Mouse (Mus musculus): ENCODE data around the gene Acad12. TPM values are rescaled to one million over a fixed set of nuclear protein-coding genes. Genes with fewer than 3 reads are reported as not detected.

The Acad12 gene
- total RNA-seq, 2 experiments from 2014 or later, result 64.8 to 73.6 TPM

DNA sequence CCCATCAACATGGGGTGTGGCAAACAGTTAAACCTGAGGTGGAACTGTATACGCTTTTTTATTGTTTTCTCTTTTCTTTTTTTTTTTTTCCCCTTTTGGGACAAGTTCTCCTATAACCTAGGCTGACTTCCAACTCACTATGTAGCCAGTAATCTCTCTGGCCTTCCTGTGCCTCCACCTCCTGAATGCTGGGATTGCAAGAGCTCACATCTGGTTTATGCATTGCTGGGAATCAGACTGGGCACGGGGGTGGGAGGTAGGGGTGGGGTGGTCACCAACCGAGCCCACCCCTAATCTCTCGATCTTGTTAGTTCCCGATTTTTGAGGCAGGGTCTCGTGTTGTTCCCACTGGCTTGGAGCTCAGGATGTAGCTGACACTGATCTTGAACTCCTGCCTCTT, 28.8 kb downstream of the Acad12 start:
- DNase-seq, result no peak
- intact Hi-C loops (cut with DNase I), result no loop called here

DNA sequence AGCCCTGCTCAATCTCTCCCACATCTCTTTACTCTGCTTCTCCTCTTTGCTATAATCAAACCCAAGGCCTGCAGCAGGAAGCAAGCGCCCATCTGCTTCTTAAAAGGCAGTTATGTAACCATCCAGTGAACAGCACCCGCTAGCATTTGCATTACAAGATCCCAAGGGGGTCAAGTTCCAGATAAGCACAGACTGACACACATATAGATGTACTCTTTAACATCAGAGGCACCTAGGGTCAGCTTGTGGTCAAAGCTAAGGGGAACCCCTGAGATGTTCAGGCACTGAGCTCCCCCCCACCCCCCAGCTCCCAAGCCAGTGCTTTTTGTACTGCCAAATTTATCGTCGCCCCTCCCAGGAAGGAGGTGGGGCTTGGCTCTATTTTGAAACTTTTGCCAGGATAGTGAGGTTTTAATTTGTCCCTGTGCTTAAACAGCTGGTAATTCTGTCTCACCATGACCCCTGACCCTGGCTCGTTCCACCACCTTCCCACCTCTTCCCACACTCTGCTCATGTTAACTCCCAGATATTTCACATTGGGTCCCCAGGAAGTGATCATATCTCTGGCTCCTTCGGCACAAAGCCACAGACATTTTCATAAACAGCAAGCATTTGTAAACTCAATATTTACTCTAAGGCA, 32.2 kb downstream of the Acad12 start:
- DNase-seq, result peak; percentile 62 to 74
- intact Hi-C loops (cut with DNase I), result no loop called here

DNA sequence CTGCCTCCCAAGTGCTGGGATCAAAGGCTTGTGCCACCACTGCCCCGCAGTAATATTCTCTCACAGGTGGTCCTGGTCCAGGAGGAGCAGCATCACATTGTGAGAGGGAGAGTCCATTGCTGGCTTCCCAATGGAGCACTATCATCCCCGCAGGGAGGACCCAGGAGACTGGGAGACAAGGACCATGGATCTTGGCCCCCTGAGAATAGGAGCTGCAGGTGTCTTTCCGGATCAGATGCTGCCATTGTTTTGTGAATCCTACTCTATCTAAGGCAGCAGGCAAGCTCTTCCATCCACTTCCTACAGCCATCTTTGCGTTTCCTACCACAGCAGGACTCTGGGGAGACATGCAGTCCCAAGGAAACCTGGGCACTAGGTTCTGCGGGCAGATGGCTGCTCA, 33.0 kb downstream of the Acad12 start:
- intact Hi-C loops (cut with DNase I), result no loop called here
- no peak for DNase-seq

DNA sequence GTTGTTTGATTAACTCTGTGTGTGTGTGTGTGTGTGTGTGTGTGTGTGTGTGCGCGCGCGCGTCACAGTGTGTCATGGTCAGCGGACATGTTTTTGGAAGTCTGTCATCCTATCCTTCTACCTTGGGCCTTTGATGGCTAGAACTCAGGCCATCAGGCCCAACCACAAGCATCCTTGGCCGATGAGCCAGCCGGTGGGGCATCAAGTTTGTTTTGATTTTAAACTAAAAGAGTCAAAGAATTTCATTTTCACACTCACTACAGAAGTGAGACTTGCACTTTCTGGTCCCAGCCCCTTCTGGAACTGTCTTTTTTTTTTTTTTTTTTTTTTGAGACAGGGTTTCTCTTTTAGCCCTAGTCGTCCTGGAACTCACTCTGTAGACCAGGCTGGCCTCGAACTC, 33.7 kb downstream of the Acad12 start:
- no peak for DNase-seq
- intact Hi-C loops (cut with DNase I), result no loop called here

DNA sequence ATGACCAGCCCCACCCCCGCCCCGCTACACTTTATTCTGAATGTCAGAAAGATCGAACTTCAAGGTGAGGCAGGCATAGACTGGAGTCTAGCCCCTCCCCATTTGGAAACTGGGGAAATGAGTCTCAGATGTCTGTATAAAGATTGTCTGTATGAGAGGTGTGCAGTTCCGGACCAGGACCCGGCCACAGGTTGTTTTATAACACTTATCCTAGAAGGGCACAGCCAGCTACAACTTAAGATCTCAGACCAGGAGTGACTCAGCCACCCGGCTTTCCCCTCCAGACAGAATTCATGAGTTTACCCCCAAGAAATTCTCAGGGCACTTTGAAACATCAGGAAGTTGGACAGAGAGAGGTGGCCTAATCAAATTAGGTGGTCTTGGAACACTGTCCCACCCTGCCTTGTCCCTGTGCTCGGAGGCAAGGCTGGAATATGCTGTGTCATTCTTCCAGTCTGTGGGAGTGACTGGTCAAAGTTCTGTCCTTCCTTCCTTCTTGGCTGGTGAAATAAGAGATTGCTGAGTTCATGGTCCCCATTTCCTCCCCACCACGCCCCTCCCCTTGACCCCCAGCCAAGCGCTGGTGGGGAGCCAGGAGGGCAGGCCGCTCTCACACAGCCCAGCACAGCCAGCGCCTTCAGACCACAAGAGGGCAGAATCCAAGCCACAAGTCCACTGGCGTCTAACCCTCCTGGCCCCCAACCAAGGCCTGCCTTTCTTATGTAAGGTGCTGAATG, 34.8 kb downstream of the Acad12 start:
- DNase-seq, result peak; percentile 96 to 97
- intact Hi-C loops (cut with DNase I), result loop anchor here (1.0 to 2.0 kb wide), 2 partner anchors 18 to 19 kb away; no protein-coding TSS in a partner anchor

DNA sequence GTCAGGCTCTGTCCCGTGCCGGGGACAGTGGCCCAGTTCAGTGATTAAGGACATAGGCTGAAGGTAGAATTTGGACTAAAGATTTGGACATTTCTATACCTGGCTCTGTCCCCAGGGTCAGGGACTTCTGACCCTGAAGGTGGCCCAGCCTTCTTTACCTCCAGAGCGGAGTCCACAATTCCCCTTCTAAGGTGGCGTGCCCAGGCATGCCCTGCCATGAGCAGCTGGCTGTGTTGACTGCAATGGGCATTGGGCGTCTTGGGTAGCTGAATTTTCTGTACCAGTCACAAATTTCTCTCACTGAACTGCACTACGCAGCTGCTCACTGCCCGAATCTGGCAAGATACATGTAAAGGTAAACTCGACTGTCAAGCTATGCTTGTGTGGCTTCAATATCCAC, 36.8 kb downstream of the Acad12 start:
- intact Hi-C loops (cut with DNase I), result loop anchor here (2.0 kb wide), 1 partner anchor 17 kb away; no protein-coding TSS in a partner anchor
- no peak for DNase-seq

DNA sequence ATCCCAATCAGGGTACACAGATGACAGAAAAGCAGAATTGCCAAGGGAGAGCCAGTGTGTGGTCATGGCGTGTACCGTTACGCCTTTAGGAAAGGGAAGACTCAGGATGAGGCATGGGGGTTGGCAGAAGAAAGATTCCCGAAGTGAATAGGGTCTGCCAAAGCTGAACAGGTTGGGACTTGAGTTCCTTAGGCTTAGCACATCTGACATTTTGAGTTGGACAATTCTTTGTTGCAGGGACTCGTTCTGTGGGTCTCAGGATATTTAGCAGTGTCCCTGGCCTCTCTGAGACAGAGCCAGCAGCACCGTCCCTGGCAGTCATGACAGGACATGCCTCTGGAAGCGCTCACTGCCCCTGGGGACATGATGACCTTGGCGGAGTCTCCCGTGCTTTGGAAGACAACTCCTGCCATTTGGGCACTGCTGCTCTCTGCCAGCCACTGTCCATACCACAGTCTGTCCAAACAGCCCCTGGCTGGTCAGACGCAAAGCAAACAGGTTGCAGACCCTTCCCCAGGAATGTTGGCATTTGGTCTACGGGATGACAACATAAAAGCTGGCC, 41.7 kb downstream of the Acad12 start:
- intact Hi-C loops (cut with DNase I), result no loop called here
- peak in 1 of 2 experiments; percentile 51 for DNase-seq

DNA sequence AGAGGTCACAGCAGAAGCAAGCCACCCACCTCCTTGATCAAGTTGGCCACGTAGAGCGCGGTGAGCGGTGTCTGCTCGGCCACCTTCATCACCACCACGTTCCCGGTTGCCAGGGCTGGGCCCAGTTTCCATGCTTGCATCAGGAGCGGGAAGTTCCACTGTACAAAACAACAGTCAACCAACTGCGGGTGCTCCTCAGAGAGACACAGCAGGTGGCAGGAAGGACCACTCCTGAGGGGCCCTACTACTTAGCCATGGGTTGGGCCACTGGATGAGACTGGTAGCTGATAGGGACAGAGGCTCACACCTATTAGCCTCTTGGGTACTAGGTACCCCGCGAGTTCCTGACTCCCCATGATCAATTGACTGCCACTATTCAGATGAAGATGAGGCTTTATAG, 42.9 kb downstream of the Acad12 start:
- DNase-seq, result no peak
- intact Hi-C loops (cut with DNase I), result no loop called here

DNA sequence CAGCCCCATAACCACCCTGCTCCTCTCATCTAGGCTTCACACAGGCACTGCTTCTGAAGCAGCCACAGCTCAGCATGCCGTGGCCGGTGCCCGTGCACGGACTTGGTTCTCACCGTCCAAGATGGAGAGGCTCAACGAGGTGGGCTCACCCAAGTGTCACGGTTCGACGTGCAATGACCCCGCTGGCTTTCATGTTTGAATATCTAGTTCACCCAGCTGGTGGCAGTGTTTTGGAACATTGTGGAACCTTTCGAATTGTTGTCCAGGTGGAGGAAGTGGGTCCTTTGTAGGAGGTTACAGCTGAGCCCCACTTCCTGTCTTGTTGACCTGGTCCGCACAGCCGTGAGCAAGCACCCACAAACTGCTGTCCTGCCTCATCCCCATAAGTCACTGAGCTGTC, 44.6 kb downstream of the Acad12 start:
- intact Hi-C loops (cut with DNase I), result no loop called here
- DNase-seq, result no peak

DNA sequence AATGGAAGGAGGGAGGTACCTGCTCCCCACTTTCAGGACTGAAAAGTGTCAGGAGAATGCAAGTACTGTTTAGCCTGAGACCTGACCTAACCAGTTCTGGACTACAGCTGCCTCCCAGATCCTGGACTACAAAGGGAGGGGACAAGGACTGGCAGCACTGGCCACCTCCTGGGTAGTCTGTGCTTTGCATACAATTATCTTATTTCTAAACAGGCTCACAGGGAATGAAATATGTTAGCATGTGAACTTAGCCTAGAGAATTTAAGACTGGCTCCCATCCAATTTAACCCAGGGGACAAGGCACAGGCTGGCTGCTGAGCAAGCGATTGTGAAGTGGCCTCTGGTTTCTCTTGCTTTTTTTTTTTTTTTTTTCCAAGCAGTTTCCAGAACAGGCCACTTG, 48.0 kb downstream of the Acad12 start:
- intact Hi-C loops (cut with DNase I), result no loop called here
- DNase-seq, result no peak

DNA sequence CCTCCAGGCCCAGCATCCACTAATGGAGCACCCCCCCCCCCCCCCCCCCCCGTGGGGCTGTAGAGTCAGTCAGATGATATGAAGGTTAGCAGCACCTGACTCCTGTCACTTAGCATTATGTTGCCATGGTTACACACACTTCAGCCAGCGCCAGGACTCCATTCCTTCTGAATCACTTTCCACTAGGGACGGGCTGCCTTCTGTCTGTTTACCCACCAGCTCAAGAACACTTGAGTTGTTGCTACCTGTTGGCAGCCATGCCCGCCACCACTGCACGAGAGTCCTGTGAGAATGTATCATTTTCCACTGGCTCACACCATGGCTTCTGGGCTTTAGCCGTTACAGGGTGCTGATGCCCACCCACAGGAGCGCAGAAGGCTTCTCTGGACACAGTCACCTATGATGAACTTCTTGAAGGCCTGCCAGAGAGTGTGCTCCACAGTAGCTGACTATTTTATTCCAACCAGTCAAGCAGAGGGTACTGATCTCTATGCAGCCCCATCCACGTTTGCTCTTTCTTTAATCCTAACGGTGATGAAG, 48.8 kb downstream of the Acad12 start:
- intact Hi-C loops (cut with DNase I), result no loop called here
- DNase-seq, result no peak

DNA sequence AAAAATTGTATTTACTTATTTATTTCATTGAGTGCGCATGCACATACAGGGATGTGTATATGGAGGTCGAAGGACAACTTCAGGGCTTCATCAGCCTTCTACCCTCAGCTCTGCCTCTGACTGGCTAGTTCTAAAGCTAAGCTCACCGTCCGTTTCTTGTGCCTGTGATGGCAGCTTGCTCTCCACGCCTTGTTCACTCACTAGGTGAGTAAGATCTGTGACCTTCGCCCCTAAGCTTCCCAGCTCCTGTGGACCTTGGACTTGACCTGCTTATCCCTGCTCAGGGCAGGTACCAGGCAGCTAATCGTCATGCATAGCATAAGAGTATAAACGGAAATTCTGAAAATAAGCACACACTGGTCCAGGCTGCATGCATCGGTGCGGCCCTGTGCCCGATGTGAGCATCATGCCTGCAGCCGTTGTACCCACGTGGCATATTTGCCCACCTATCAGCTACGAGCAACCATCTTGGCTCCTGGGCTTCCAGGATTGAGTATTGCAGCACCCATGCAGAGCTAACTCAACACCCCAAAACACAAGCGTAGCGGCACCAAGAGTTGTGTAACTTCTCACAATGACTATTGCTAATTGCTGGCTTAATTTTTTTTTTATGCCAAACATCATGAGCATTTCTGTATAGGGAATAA, 52.6 kb downstream of the Acad12 start:
- DNase-seq, result no peak
- intact Hi-C loops (cut with DNase I), result no loop called here

DNA sequence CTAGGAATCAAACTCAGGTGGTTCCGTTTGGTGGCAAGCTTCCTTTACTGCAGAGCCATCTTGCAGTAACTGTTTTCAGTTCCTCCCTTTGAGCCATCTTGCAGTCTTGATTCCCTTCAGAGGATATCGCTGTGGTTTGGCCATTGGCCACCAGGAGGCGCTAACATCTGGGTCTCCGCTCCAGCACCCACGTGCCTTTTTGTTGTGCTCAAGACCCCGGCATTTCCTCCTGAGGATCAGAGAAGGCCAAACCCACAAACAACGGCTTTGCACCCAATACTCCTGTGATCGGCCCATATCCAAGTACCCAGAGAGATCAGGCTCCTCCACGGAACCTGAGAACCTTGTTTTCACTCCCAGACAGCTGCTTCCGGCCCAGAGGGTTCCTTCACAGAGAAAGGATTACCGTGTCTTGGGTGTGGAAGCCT, 54.3 kb downstream of the Acad12 start:
- DNase-seq, result peak; percentile 88 to 93
- intact Hi-C loops (cut with DNase I), result loop anchor here (1.0 to 2.0 kb wide), 2 partner anchors 18 to 38 kb away; no protein-coding TSS in a partner anchor

DNA sequence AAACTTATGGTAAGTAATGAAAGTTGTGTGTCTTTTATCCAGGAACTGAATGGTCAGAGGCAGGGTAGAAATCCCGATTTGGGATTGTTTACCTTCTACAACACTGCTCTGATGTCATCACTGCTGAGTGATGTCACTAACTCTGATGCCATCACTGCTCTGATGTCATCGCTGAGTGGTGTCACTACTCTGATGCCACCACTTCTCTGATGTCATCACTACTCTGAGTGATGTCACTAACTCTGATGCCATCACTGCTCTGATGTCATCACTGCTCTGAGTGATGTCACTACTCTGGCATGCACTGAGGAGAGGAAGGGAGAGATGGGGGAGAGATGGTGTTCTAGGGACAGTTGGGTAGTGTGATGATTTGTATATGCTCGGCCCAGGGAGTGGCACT, 56.3 kb downstream of the Acad12 start:
- intact Hi-C loops (cut with DNase I), result no loop called here
- no peak for DNase-seq

DNA sequence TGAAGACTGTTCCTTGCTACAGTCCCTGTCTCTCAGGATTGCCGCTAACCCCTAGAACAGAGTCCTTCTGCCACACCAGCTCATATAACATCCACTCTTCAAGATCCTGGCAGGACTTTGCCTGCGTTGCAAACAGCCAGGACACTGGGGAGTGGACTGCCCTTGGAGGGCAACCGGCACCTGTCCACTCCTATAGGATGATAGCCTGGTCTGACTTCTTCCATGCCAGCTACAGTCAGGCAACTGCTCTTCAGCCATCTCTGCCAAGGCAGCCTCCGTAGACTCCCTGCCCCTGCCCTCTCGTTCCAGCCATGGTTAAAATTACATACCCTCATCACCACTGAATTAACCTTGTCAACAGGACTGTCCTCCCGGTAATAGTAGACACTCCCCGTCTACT, 69.5 kb downstream of the Acad12 start:
- intact Hi-C loops (cut with DNase I), result no loop called here
- DNase-seq, result no peak

DNA sequence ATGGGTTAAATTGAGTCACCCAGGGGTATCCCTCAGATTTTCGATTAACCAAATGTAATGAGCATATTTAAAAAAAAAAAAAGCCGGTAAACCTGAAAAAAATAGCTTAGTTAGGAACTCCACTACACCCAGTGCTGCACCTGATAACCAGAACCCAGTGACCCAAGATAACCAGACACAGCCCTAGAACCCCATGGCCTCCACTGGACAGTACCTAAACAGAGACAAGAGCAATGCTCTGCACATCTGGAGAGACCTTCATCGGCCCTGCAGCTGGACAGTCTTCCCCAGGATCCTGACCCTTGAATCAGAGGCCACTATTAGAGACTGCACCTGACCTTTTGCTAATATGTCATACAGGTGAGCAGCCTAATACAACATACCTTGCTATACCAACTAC, 71.7 kb downstream of the Acad12 start:
- intact Hi-C loops (cut with DNase I), result loop anchor here (2.0 kb wide), 1 partner anchor 56 kb away; no protein-coding TSS in a partner anchor
- no peak for DNase-seq

Other genes starting within 250 kb of the Acad12 start
- 10 to 100 TPM; 60.7 to 65.0 TPM for gene Trafd1, start 233.3 kb downstream of the Acad12 start, total RNA-seq (2021)
- gene Naa25, start 221.0 kb downstream of the Acad12 start, total RNA-seq (2021), result 10 to 100 TPM; 20.8 to 23.5 TPM
- 10 to 100 TPM; 11.9 to 12.4 TPM for gene Tmem116, start 167.0 kb downstream of the Acad12 start, total RNA-seq (2021)
- gene Erp29, start 166.4 kb downstream of the Acad12 start, total RNA-seq (2021), result 10 to 100 TPM; 71.5 to 78.6 TPM
- not detected for gene Adam1b, start 115.5 kb downstream of the Acad12 start, total RNA-seq (2021)
- gene Adam1a, start 73.5 kb downstream of the Acad12 start, total RNA-seq (2021), result 1 to 10 TPM; 1.8 to 1.9 TPM
- not detected for gene Gm42878, start 73.5 kb downstream of the Acad12 start, total RNA-seq (2021)
- 10 to 100 TPM; 85.1 to 89.3 TPM for gene Mapkapk5, start 73.0 kb downstream of the Acad12 start, total RNA-seq (2021)
- gene Aldh2, start 25.1 kb downstream of the Acad12 start, total RNA-seq (2021), result 100 to 1,000 TPM; 263 to 319 TPM
- 10 to 100 TPM; 19.8 to 23.8 TPM for gene Acad10, start 41.6 kb upstream of the Acad12 start, total RNA-seq (2021)
- gene Brap, start 41.6 kb upstream of the Acad12 start, total RNA-seq (2021), result 10 to 100 TPM; 29.8 to 31.9 TPM
- 100 to 1,000 TPM; 138 to 149 TPM for gene Atxn2, start 92.4 kb upstream of the Acad12 start, total RNA-seq (2021)
- 10 to 100 TPM; 23.8 to 28.1 TPM for gene Sh2b3, start 218.7 kb upstream of the Acad12 start, total RNA-seq (2021)
- gene Pheta1, start 230.0 kb upstream of the Acad12 start, total RNA-seq (2021), result 10 to 100 TPM; 11.6 to 12.6 TPM

Data from heart, postnatal 36 days (tissue).